10 mouse cellular contexts compared by ENCODE assay signal in the genomic region with DNA sequence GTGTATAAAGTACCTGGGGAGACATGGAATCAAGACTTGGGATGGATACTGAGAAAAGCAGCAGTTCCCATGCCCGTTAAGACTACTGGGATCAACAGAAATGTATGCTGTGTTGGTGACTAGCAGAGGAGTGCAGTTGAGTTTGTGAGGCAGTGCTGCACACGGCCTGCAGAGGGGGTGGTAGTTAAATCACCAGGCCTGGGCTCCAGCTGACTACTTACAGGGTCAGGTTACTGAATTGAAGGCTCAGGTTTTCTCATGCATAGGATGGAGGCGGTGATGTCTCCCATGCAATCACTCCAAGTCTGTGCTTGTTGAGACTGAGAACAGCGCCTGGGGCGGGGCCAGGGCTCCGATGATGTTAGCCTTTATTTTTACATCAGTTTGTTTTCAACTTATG. TPM values are rescaled to one million over a fixed set of nuclear protein-coding genes. Genes with fewer than 3 reads are reported as not detected.
DNase-seq lines count a peak whose midpoint lies in the region; ATAC-seq and TF ChIP-seq lines count a peak whose summit lies in the region.
"Had no signal": no experiment of that assay in that cellular context is flagged by ENCODE, and none has a peak within 500 bp of the region (broad histone marks: within the 10 kb centered on the region; RNA-seq: fewer than 3 reads in every experiment).

No protein-coding gene starts in this region.

- no peak overlapping the region for H3K9ac ChIP-seq in kidney, postnatal 0 days (ENCODE audit: low read depth, low read length)
- no peak overlapping the region for H3K9ac ChIP-seq in embryonic facial prominence, embryonic 15.5 days

- H3ac ChIP-seq in C2C12 (ENCODE audit: control insufficient read depth, insufficient read length, low read depth), result no peak overlapping the region

- no peaks in the 10 kb centered on the region for H3K4me1 ChIP-seq in kidney, postnatal 0 days (replicated peaks; ENCODE audit: insufficient read depth, low read length)
- peaks cover 43% of the 10 kb centered on the region for H3K4me1 ChIP-seq in embryonic facial prominence, embryonic 15.5 days

- no peak overlapping the region for H3K4me3 ChIP-seq in kidney, postnatal 0 days (replicated peaks; ENCODE audit: low read depth, low read length)
- no peak overlapping the region for H3K4me3 ChIP-seq in C2C12 (ENCODE audit: insufficient read depth, poor library complexity, severe bottlenecking)
- H3K4me3 ChIP-seq in embryonic facial prominence, embryonic 15.5 days (replicated peaks), result no peak overlapping the region

- no peak overlapping the region for H3K4me2 ChIP-seq in kidney, postnatal 0 days (ENCODE audit: low read length)
- no peak overlapping the region for H3K4me2 ChIP-seq in embryonic facial prominence, embryonic 15.5 days (replicated peaks)

- no peaks in the 10 kb centered on the region for H3K27me3 ChIP-seq in kidney, postnatal 0 days (ENCODE audit: insufficient read depth, low read length)
- H3K27me3 ChIP-seq in C2C12 (ENCODE audit: control insufficient read depth, insufficient read depth, insufficient read length), result no peaks in the 10 kb centered on the region
- no peaks in the 10 kb centered on the region for H3K27me3 ChIP-seq in embryonic facial prominence, embryonic 15.5 days

- no peaks in the 10 kb centered on the region for H3K9me3 ChIP-seq in kidney, postnatal 0 days (replicated peaks; ENCODE audit: low read length)
- no peaks in the 10 kb centered on the region for H3K9me3 ChIP-seq in embryonic facial prominence, embryonic 15.5 days (replicated peaks)

- 0 out of 2 replicates have a peak, but pooled peaks have one; percentile 43 for ATAC-seq in kidney, postnatal 0 days (replicated peaks; ENCODE audit: low FRiP score, low read depth)
- ATAC-seq in embryonic facial prominence, embryonic 15.5 days (ENCODE audit: insufficient number of reproducible peaks, low FRiP score, low TSS enrichment, low read depth), result no peak

- H3K27ac ChIP-seq in kidney, postnatal 0 days, result no peak overlapping the region
- H3K27ac ChIP-seq in embryonic facial prominence, embryonic 15.5 days (replicated peaks), result peak overlapping the region; percentile 60; the same call in 1 of the 2 replicates

- H3K79me2 ChIP-seq in C2C12 (ENCODE audit: control insufficient read depth, insufficient read depth), result no peaks in the 10 kb centered on the region

- peak; percentile 61 for TF ChIP-seq CTCF in kidney, postnatal 0 days (IDR thresholded peaks at IDR 0.05; ENCODE audit: low read depth)
- TF ChIP-seq CTCF in C2C12 (IDR thresholded peaks at IDR 0.05; ENCODE audit: control insufficient read depth, insufficient read depth, insufficient read length), result peak; percentile 29

- DNase-seq in kidney, postnatal 0 days (ENCODE audit: low spot score), result peak; percentile 78
- no peak for DNase-seq in kidney, postnatal 36 days
- DNase-seq in R1 (ENCODE audit: low read depth, low spot score), result peak; percentile 42
- DNase-seq in cerebellum, adult 11 months, result no peak
- no peak for DNase-seq in adrenal gland, adult 2 months
- no peak for DNase-seq in thymus, postnatal 36 days
- DNase-seq: heart, adult 11 months; midbrain, embryonic 14.5 days had no signal

- WGBS in kidney, postnatal 0 days, result 23% methylated on average over 6 of the region's 6 CpGs
- 25% methylated on average over 6 of the region's 6 CpGs for WGBS in embryonic facial prominence, embryonic 15.5 days

- H3K79me3 ChIP-seq in C2C12 (ENCODE audit: low read depth), result no peaks in the 10 kb centered on the region

- no peaks in the 10 kb centered on the region for H3K36me3 ChIP-seq in kidney, postnatal 0 days (ENCODE audit: insufficient read depth, low read length)
- H3K36me3 ChIP-seq in C2C12 (ENCODE audit: control insufficient read depth, insufficient read depth), result no peaks in the 10 kb centered on the region
- no peaks in the 10 kb centered on the region for H3K36me3 ChIP-seq in embryonic facial prominence, embryonic 15.5 days

TF ChIP-seq in C2C12, 6 proteins besides CTCF, POLR2A, EP300 and RAD21:
- TF ChIP-seq MYOG (IDR thresholded peaks at IDR 0.05; ENCODE audit: control insufficient read depth, extremely low read depth, insufficient read length) (no peak), MYOD1 (IDR thresholded peaks at IDR 0.05; ENCODE audit: control insufficient read depth, insufficient read length, low read depth) (no peak), USF1 (IDR thresholded peaks at IDR 0.05; ENCODE audit: low read depth) (no peak), FOSL1 (IDR thresholded peaks at IDR 0.05; ENCODE audit: insufficient read depth, low read length, poor library complexity, severe bottlenecking) (no peak), MAX (IDR thresholded peaks at IDR 0.05) (no peak), CEBPB (IDR thresholded peaks at IDR 0.05; ENCODE audit: low read depth) (no peak)

RNA-seq across cellular contexts. Expression of a gene that starts 31.4 kb away (rescaled TPM):
- polyA plus RNA-seq in kidney, postnatal 0 days (2015; fragmentation: Nextera tagmentation; extraction: Ambion mirVana), result 76.4 and 88.1 TPM in 2 replicates
- polyA plus RNA-seq in C2C12 (2012; fragmentation: generic; extraction: Trizol), result 0.01 TPM
- 459 and 487 TPM in 2 replicates for polyA plus RNA-seq in embryonic facial prominence, embryonic 15.5 days (2015; fragmentation: Nextera tagmentation; extraction: Ambion mirVana)
- 10 to 100 TPM; 49.3 to 65.0 TPM for total RNA-seq in adrenal gland, adult 2 months (2021)
- polyA plus RNA-seq in adrenal gland, adult 2 months (2012; rRNA removed), result 55.9 and 59.6 TPM in 2 replicates

Comparison
In these comparisons a context has a peak if more than half of its experiments do, and no peak if none do; other contexts are left out.
1. DNase-seq: peak in kidney, postnatal 0 days (single experiment) and R1 (single experiment); none in kidney, postnatal 36 days (0 of 2), cerebellum, adult 11 months (single experiment), adrenal gland, adult 2 months (single experiment) and thymus, postnatal 36 days (0 of 2).
2. RNA of a gene that starts 31.4 kb away (polyA plus RNA-seq): 459 to 487 TPM in embryonic facial prominence, embryonic 15.5 days, 76.4 to 88.1 TPM in kidney, postnatal 0 days and 55.9 to 59.6 TPM in adrenal gland, adult 2 months; 0.01 TPM in C2C12 (single experiment); every median in the first group is over 10 times any median in the second.